Mouse (Mus musculus) brain, embryonic 18.5 days (tissue): ENCODE measurements around the gene Gm10340.
"Not testable (repeated sequence)": the region's sequence is repeated elsewhere in the genome, so short reads cannot be mapped to it uniquely, and the experiment has no call there.

Experiments
- DNase-seq: peaks from one replicate; pipeline ENCODE4 v3.0.0-alpha.2; 2012; ENCODE audit warnings: low read depth, low spot score

Gene Gm10340

DNA sequence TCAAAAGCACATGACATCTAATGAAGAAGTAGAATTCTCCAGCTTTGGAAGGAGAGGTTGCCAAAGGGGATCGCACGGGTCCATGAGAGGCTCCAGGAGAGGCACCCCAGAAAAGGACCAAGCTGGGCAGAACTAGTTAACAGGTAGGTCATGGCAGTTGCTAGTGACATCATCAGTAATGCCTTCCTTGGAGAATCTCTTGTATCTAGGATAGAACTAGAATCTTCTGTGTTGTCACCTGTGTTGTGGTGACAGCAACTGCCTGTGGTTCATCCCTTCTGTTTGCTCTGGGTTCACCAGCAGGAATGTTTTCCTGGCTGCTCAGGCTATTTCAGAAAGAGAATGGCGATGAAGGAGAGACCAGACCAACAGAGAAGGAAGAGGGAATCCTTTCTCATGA lies at the start of gene Gm10340:
Gm10340 (plus strand) TSS at position 301 of the 400 bp plus-strand sequence.
- not testable (repeated sequence) for DNase-seq

DNA sequence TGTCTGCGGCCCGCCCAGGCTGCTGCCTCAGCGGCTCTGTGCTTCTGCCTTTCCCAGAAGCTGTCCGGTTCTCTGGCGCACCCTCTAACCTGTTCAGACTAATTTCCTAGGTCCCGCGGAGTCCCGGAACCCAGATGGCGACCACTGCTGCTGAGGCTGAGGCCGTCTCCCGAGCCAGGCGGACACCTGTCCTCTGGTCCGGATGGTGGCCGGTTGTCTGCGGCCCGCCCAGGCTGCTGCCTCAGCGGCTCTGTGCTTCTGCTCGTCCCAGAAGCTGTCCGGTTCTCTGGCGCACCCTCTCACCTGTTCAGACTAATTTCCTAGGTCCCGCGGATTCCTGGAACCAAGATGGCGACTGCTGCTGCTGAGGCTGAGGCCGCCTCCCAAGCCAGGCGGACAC lies 17.7 kb upstream of the Gm10340 start:
- not testable (repeated sequence) for DNase-seq

DNA sequence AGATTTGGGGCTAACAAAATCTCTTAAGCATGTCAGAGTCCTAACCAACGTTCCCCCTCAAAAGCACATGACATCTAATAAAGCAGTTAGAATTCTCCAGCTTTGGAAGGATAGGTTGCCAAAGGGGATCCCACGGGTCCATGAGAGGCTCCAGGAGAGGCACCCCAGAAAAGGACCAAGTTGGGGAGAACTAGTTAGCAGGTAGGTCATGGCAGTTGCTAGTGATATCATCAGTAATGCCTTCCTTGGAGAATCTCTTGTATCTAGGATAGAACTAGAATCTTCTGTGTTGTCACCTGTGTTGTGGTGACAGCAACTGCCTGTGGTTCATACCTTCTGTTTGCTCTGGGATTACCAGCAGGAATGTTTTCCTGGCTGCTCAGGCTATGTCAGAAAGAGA lies 54.2 kb downstream of the Gm10340 start, which contains the start of gene Gm5795:
Gm5795 (plus strand) TSS at position 301 of the 400 bp plus-strand sequence.
- not testable (repeated sequence) for DNase-seq
